Mouse (Mus musculus): ENCODE measurements around the gene Mpig6b. TPM values are rescaled to one million over a fixed set of nuclear protein-coding genes. Genes with fewer than 3 reads are reported as not detected.

The Mpig6b gene
- polyA plus RNA-seq, 1 experiment from 2014 or later = 0.48 TPM

DNA sequence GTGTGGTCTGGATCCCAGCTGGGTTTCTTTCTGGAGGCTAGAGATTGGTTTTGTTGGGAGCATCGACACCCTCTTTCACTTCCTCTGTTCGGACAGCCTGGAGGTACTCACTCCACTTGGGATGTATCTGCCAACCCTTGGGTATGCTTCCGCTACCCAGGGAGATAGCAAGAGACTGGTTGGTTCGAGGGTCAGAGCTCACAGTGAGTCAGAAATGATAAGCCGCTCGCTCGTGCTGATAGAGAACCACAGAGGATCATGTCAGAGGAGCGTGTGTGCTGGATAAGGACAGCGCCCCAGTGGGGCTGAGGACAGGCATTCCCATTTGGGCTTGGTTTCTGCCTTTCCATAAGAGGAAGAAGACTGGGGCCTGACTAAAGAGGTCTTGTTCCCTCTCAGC lies 13.8 kb upstream of the Mpig6b start:
- H3K27me3 ChIP-seq (ENCODE audit: control insufficient read depth, insufficient read depth, low read length) = no peaks in the 10 kb centered on the region
- 42% methylated on average over 9 of the region's 9 CpGs for WGBS
- H3K27ac ChIP-seq (ENCODE audit: low read length) = no peak overlapping the region
- ATAC-seq (ENCODE audit: insufficient read depth, low FRiP score) = no peak
- H3K36me3 ChIP-seq (ENCODE audit: control insufficient read depth, insufficient read depth, low read length) = no peaks in the 10 kb centered on the region
- peaks cover 10% of the 10 kb centered on the region for H3K4me1 ChIP-seq (ENCODE audit: control insufficient read depth, insufficient read depth, low read length)
- peak overlapping the region; percentile 27; the same call in 1 of the 2 replicates for H3K9ac ChIP-seq (ENCODE audit: low read length)
- no peak overlapping the region for H3K4me3 ChIP-seq (replicated peaks; ENCODE audit: low read length)
- no peaks in the 10 kb centered on the region for H3K9me3 ChIP-seq (replicated peaks; ENCODE audit: control insufficient read depth, low read length)
- H3K4me2 ChIP-seq (ENCODE audit: low read depth, low read length) = 0 out of 2 replicates have a peak overlapping the region, but pooled peaks have one; percentile 3

DNA sequence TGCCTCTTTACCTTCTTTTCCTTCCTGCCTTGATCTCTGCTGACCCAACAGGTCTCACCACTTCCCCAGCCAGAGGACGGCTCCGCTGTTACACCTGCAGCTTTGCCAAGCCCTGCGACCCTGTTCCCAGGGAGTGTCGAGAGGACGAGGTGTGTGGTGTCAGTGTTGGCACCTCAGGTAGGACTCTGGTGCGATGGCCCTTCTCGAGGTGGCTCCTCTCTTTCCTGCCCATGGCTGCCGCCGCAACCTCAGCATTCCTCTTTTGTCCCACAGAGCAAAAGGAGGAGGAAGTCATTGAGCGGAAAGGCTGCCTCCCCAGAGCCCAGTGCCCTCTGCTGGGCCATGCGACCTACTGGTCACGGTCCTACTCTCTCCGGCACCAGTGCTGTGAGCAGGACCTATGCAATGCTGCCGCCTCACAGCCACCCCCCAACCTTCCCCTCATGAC lies 11.8 kb upstream of the Mpig6b start, which contains the start of gene Ly6g6d:
Ly6g6d (minus strand) TSS at position 280 of the 448 bp plus-strand sequence.
- Histone ChIP-seq H3K27ac (ENCODE audit: low read length) (peak within 1 kb of the TSS; percentile 60), H3K4me2 (ENCODE audit: low read depth, low read length) (peak within 1 kb of the TSS; percentile 37), H3K4me3 (replicated peaks; ENCODE audit: low read length) (peak within 1 kb of the TSS; percentile 39), H3K27me3 (ENCODE audit: control insufficient read depth, insufficient read depth, low read length) (no peaks in the 10 kb centered on the region), H3K4me1 (ENCODE audit: control insufficient read depth, insufficient read depth, low read length) (peaks cover 10% of the 10 kb centered on the region), H3K9ac (ENCODE audit: low read length) (peak within 1 kb of the TSS; percentile 69), H3K36me3 (ENCODE audit: control insufficient read depth, insufficient read depth, low read length) (no peaks in the 10 kb centered on the region), H3K9me3 (replicated peaks; ENCODE audit: control insufficient read depth, low read length) (no peaks in the 10 kb centered on the region)
- 12% methylated on average over 14 of the region's 14 CpGs for WGBS
- peak; percentile 56 for ATAC-seq (ENCODE audit: insufficient read depth, low FRiP score)

DNA sequence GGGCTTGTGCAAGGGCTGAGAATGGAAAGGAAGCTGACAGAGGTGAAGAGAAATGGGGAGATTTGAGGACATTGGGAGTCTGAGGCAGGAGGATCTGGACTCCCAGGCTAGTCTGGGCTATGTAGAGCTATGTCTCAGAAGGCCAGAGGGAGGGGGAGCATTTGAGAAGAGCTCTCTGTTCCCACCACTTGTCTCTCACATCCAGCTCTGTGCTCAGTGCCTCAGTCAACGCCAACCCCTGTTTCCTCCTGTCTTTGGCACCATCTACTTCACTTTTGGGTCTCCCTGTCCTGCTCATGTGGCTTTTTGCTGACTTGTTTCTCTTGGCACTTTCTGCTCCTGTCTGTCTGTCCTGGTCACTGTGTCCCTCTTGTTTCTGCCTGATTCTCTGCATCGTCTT lies 11.3 kb upstream of the Mpig6b start:
- Histone ChIP-seq H3K27ac (ENCODE audit: low read length) (peak overlapping the region; percentile 60), H3K4me3 (replicated peaks; ENCODE audit: low read length) (peak overlapping the region; percentile 39), H3K4me1 (ENCODE audit: control insufficient read depth, insufficient read depth, low read length) (peaks cover 10% of the 10 kb centered on the region), H3K36me3 (ENCODE audit: control insufficient read depth, insufficient read depth, low read length) (no peaks in the 10 kb centered on the region), H3K9me3 (replicated peaks; ENCODE audit: control insufficient read depth, low read length) (no peaks in the 10 kb centered on the region), H3K4me2 (ENCODE audit: low read depth, low read length) (peak overlapping the region; percentile 37), H3K9ac (ENCODE audit: low read length) (peak overlapping the region; percentile 69), H3K27me3 (ENCODE audit: control insufficient read depth, insufficient read depth, low read length) (no peaks in the 10 kb centered on the region)
- no peak; the same call in 1 of the 2 replicates for ATAC-seq (ENCODE audit: insufficient read depth, low FRiP score)
- WGBS = 55% methylated on average over 2 of the region's 2 CpGs

GRCm38 (mm10) chr17:35076507-35077176 lies 10.7 kb upstream of the Mpig6b start, which contains the start of gene Ly6g6e:
TSS of gene Ly6g6e (plus strand) at chr17:35076902.
- Histone ChIP-seq H3K9ac (ENCODE audit: low read length) (peak within 1 kb of the TSS; percentile 69), H3K4me1 (ENCODE audit: control insufficient read depth, insufficient read depth, low read length) (peaks cover 10% of the 10 kb centered on the region), H3K9me3 (replicated peaks; ENCODE audit: control insufficient read depth, low read length) (no peaks in the 10 kb centered on the region), H3K27me3 (ENCODE audit: control insufficient read depth, insufficient read depth, low read length) (no peaks in the 10 kb centered on the region), H3K27ac (ENCODE audit: low read length) (peak within 1 kb of the TSS; percentile 60), H3K36me3 (ENCODE audit: control insufficient read depth, insufficient read depth, low read length) (no peaks in the 10 kb centered on the region), H3K4me2 (ENCODE audit: low read depth, low read length) (peak within 1 kb of the TSS; percentile 40), H3K4me3 (replicated peaks; ENCODE audit: low read length) (peak within 1 kb of the TSS; percentile 39)
- WGBS = 30% methylated on average over 10 of the region's 10 CpGs
- ATAC-seq (ENCODE audit: insufficient read depth, low FRiP score) = 0 out of 2 replicates have a peak, but pooled peaks have one; percentile 16

GRCm38 (mm10) chr17:35074097-35074496 lies 8.1 kb upstream of the Mpig6b start:
- Histone ChIP-seq H3K9ac (ENCODE audit: low read length) (peak overlapping the region; percentile 35; the same call in 1 of the 2 replicates), H3K9me3 (replicated peaks; ENCODE audit: control insufficient read depth, low read length) (no peaks in the 10 kb centered on the region), H3K4me2 (ENCODE audit: low read depth, low read length) (no peak overlapping the region), H3K4me1 (ENCODE audit: control insufficient read depth, insufficient read depth, low read length) (peaks cover 8% of the 10 kb centered on the region; the same call in 1 of the 2 replicates), H3K36me3 (ENCODE audit: control insufficient read depth, insufficient read depth, low read length) (no peaks in the 10 kb centered on the region), H3K4me3 (replicated peaks; ENCODE audit: low read length) (no peak overlapping the region), H3K27ac (ENCODE audit: low read length) (no peak overlapping the region), H3K27me3 (ENCODE audit: control insufficient read depth, insufficient read depth, low read length) (no peaks in the 10 kb centered on the region)
- ATAC-seq (ENCODE audit: insufficient read depth, low FRiP score) = no peak
- 49% methylated on average over 17 of the region's 17 CpGs for WGBS

DNA sequence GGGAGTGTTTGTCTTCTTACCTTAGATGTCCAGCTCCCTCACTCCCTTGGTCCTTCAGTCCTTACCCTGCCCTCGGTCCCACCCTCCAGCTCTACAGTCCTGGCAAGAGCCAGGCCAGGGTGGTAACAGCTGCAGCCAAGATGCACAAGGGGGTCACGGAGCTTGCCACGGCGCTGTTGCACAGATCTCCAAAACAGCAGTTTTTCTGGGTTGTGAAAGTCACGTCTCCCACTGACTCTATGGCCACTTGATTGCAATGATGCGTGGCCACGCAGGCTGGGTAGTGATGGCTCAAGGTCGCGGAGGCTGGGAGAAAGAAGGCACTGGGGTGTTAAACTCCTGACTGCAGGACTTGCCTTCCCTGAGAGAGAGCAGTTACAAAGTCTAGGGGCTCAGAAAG lies 5.5 kb upstream of the Mpig6b start:
- H3K4me1 ChIP-seq (ENCODE audit: control insufficient read depth, insufficient read depth, low read length) = peaks cover 12% of the 10 kb centered on the region
- no peak overlapping the region for H3K9ac ChIP-seq (ENCODE audit: low read length)
- H3K9me3 ChIP-seq (replicated peaks; ENCODE audit: control insufficient read depth, low read length) = no peaks in the 10 kb centered on the region
- H3K4me3 ChIP-seq (replicated peaks; ENCODE audit: low read length) = no peak overlapping the region
- no peak overlapping the region for H3K4me2 ChIP-seq (ENCODE audit: low read depth, low read length)
- H3K36me3 ChIP-seq (ENCODE audit: control insufficient read depth, insufficient read depth, low read length) = no peaks in the 10 kb centered on the region
- no peak for ATAC-seq (ENCODE audit: insufficient read depth, low FRiP score)
- 76% methylated on average over 9 of the region's 9 CpGs for WGBS
- no peak overlapping the region for H3K27ac ChIP-seq (ENCODE audit: low read length)
- H3K27me3 ChIP-seq (ENCODE audit: control insufficient read depth, insufficient read depth, low read length) = no peaks in the 10 kb centered on the region

DNA sequence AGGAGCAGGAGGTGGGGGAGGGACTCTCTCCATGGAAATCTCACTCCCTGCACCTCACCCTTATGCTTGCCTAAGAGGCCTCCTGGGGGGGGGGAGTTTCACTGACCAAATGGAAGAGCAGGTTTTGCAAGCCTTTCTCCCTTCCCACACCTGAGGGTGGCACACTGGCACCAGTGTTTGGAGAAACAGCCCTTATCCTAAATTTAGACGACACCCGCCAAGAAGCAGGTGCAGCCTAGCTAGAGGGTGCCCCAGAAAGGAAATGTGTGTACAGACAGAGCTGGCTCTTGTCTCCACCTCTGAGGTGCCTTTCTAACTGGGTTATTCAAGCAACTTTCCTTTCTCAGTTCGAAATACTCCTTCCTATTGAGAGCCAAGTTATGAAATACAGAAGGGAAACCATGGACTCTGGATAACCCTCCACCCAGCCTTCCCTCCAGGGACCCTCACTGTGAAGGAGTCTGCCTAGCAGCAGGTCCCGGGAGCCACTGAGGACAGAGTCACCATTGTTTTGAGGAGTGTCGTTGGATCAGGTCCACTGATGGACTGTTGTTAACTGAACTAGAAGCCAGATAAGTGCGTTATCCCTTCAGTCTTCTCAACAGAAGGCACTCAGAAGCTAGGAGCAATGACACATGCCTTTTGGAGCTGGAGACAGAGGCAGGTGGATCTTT lies 4.7 kb upstream of the Mpig6b start:
- no peak overlapping the region for H3K4me2 ChIP-seq (ENCODE audit: low read depth, low read length)
- no peaks in the 10 kb centered on the region for H3K36me3 ChIP-seq (ENCODE audit: control insufficient read depth, insufficient read depth, low read length)
- no peak overlapping the region for H3K4me3 ChIP-seq (replicated peaks; ENCODE audit: low read length)
- peak; percentile 44 for ATAC-seq (ENCODE audit: insufficient read depth, low FRiP score)
- no peaks in the 10 kb centered on the region for H3K9me3 ChIP-seq (replicated peaks; ENCODE audit: control insufficient read depth, low read length)
- H3K27ac ChIP-seq (ENCODE audit: low read length) = peak overlapping the region; percentile 76
- H3K9ac ChIP-seq (ENCODE audit: low read length) = no peak overlapping the region
- H3K27me3 ChIP-seq (ENCODE audit: control insufficient read depth, insufficient read depth, low read length) = no peaks in the 10 kb centered on the region
- H3K4me1 ChIP-seq (ENCODE audit: control insufficient read depth, insufficient read depth, low read length) = peaks cover 10% of the 10 kb centered on the region
- WGBS = 41% methylated on average over 6 of the region's 6 CpGs

- H3K9ac ChIP-seq (ENCODE audit: low read length) = no peak overlapping the region; the same call in 1 of the 2 replicates
These were observed 2.4 kb upstream of the Mpig6b start for GRCm38 (mm10) chr17:35068213-35068914.

More at GRCm38 (mm10) chr17:35068213-35068914, 2.4 kb upstream of the Mpig6b start:
- Histone ChIP-seq H3K4me1 (ENCODE audit: control insufficient read depth, insufficient read depth, low read length) (peaks cover 32% of the 10 kb centered on the region), H3K27ac (ENCODE audit: low read length) (peak overlapping the region; percentile 60), H3K9me3 (replicated peaks; ENCODE audit: control insufficient read depth, low read length) (no peaks in the 10 kb centered on the region), H3K27me3 (ENCODE audit: control insufficient read depth, insufficient read depth, low read length) (no peaks in the 10 kb centered on the region), H3K36me3 (ENCODE audit: control insufficient read depth, insufficient read depth, low read length) (no peaks in the 10 kb centered on the region), H3K4me3 (replicated peaks; ENCODE audit: low read length) (no peak overlapping the region), H3K4me2 (ENCODE audit: low read depth, low read length) (no peak overlapping the region)
- WGBS = 67% methylated on average over 17 of the region's 17 CpGs
- no peak for ATAC-seq (ENCODE audit: insufficient read depth, low FRiP score)

Data from stomach, embryonic 16.5 days (tissue).